Mouse (Mus musculus) ES-E14 (cell line): ENCODE measurements around the gene Bik. TPM values are rescaled to one million over a fixed set of nuclear protein-coding genes. Genes with fewer than 3 reads are reported as not detected.

Source experiments
- DNase-seq: peaks from one replicate; pipeline ENCODE4 v3.0.0-alpha.2; 2013; ENCODE audit warnings: low read depth, low spot score
- H3K27ac ChIP-seq: 2 replicates; pipeline ENCODE4 v1.5.1; 2012; ENCODE audit warnings: low read depth, mild to moderate bottlenecking, low read length, moderate library complexity, mixed read lengths; ENCODE audit not compliant: poor library complexity, insufficient read depth, severe bottlenecking
- H3K36me3 ChIP-seq: 2 replicates; pipeline ENCODE4 v1.6.1; 2012; ENCODE audit warnings: mild to moderate bottlenecking, low read length, moderate library complexity, mixed read lengths; ENCODE audit not compliant: control insufficient read depth, poor library complexity, insufficient read depth, severe bottlenecking
- H3K4me1 ChIP-seq, 2 experiments: fragments of 150-350 bp in 1 of 2; sonication (generic) in 1 of 2; 2 replicates each; pipeline ENCODE4 v1.6.1; 2012; ENCODE audit warnings: low read length in 2 of 2, mild to moderate bottlenecking in 1 of 2, mixed read lengths in 1 of 2; ENCODE audit not compliant: control insufficient read depth in 2 of 2, insufficient read depth in 2 of 2, poor library complexity in 1 of 2
- H3K4me3 ChIP-seq, 2 experiments: fragments of 150-350 bp in 1 of 2; sonication (generic) in 1 of 2; 2 replicates each; pipeline ENCODE4 v1.5.1; 2012; ENCODE audit warnings: low read length in 2 of 2, low read depth in 1 of 2, mild to moderate bottlenecking in 1 of 2, mixed read lengths in 1 of 2; ENCODE audit not compliant: insufficient read depth in 1 of 2, poor library complexity in 1 of 2, severe bottlenecking in 1 of 2
- H3K9ac ChIP-seq: 2 replicates; pipeline ENCODE4 v1.6.1; 2012; ENCODE audit warnings: low read depth, mild to moderate bottlenecking, low read length, mixed read lengths; ENCODE audit not compliant: poor library complexity, insufficient read depth, severe bottlenecking
- H3K9me3 ChIP-seq: fragments of 150-350 bp; sonication (generic); 2 replicates; pipeline ENCODE4 v1.6.1; 2012; ENCODE audit warnings: low read depth, mild to moderate bottlenecking, low read length; ENCODE audit not compliant: control insufficient read depth, insufficient read depth
- CHD2 ChIP-seq: IDR thresholded peaks from 2 replicates; pipeline ENCODE4 v1.6.1; 2014; ENCODE audit warnings: mild to moderate bottlenecking, low read depth, low read length, inconsistent platforms
- HCFC1 ChIP-seq: IDR thresholded peaks from 2 replicates; pipeline ENCODE4 v1.6.1; 2012; ENCODE audit warnings: low read length, inconsistent platforms, borderline replicate concordance; ENCODE audit not compliant: insufficient read depth
- MAFK ChIP-seq: IDR thresholded peaks from 2 replicates; pipeline ENCODE4 v1.6.1; 2014; ENCODE audit warnings: mild to moderate bottlenecking, low read depth, low read length, inconsistent platforms; ENCODE audit not compliant: insufficient read depth
- ZC3H11A ChIP-seq: IDR thresholded peaks from 2 replicates; pipeline ENCODE4 v1.6.1; 2012; ENCODE audit warnings: low read depth, mild to moderate bottlenecking, inconsistent platforms, low read length, borderline replicate concordance
- ZNF384 ChIP-seq: IDR thresholded peaks from 2 replicates; pipeline ENCODE4 v1.6.1; 2012; ENCODE audit warnings: low read depth, low read length, inconsistent platforms
- in situ Hi-C, 2 experiments: fragments of 600-800 bp; cut with MboI; formaldehyde crosslinking; loops; one replicate each; pipeline ENCODE4 v1.15.1; 2025; ENCODE audit warnings: low sequenced_read_pairs in 2 of 2, inconsistent platforms in 1 of 2; ENCODE audit not compliant: unreplicated experiment in 2 of 2
- total RNA-seq: library from RNA; depleted of rRNA; stranded (reverse); fragments of 300-350 nt; gene quantifications from 2 replicates; pipeline ENCODE4 v1.2.3, GENCODE M21; 2012

Gene Bik
- total RNA-seq, 1 experiment, result 2.5 TPM

GRCm38 (mm10) chr15:83560941-83561477 is 34.3 kb downstream of the Bik start:
- no peaks in the 10 kb centered on the region for H3K36me3 ChIP-seq
- in situ Hi-C loops, result no loop called here

GRCm38 (mm10) chr15:83562626-83563270 is 36.1 kb downstream of the Bik start:
- DNase-seq, result peak; percentile 57
- H3K27ac ChIP-seq, result peak overlapping the region; percentile 27
- in situ Hi-C loops, result no loop called here
- H3K4me1 ChIP-seq, result peaks cover 2 to 23% of the 10 kb centered on the region in 2 experiments; a peak in 1 of 4 replicates
- peak overlapping the region; percentile 8; the same call in 1 of the 2 replicates for H3K9ac ChIP-seq
- H3K9me3 ChIP-seq, result no peaks in the 10 kb centered on the region
- no peaks in the 10 kb centered on the region for H3K36me3 ChIP-seq
- TF ChIP-seq ZNF384 (no peak), HCFC1 (no peak), MAFK (no peak), CHD2 (no peak), ZC3H11A (no peak)
- peak overlapping the region; percentile 25 to 55 for H3K4me3 ChIP-seq

More at GRCm38 (mm10) chr15:83560941-83561477, 34.3 kb downstream of the Bik start:
- no peak overlapping the region for H3K4me3 ChIP-seq
- no peaks in the 10 kb centered on the region for H3K9me3 ChIP-seq
- TF ChIP-seq ZNF384 (no peak), HCFC1 (no peak), ZC3H11A (no peak), MAFK (no peak), CHD2 (no peak)
- H3K9ac ChIP-seq, result no peak overlapping the region
- DNase-seq, result no peak
- H3K4me1 ChIP-seq, result peaks cover 2 to 21% of the 10 kb centered on the region in 2 experiments; a peak in 1 of 4 replicates
- no peak overlapping the region for H3K27ac ChIP-seq

- Histone ChIP-seq H3K4me3 (peak within 1 kb of the TSS; percentile 55 to 62), H3K9ac (peak within 1 kb of the TSS; percentile 49), H3K36me3 (no peaks in the 10 kb centered on the region), H3K27ac (peak within 1 kb of the TSS; percentile 27), H3K9me3 (no peaks in the 10 kb centered on the region), H3K4me1 (peaks cover 2 to 23% of the 10 kb centered on the region in 2 experiments; a peak in 1 of 4 replicates)
- in situ Hi-C loops, result no loop called here
- DNase-seq, result no peak
- TF ChIP-seq ZNF384 (no peak), ZC3H11A (no peak), HCFC1 (no peak)
Observed at GRCm38 (mm10) chr15:83563327-83563856, 36.7 kb downstream of the Bik start, which contains the start of the genes Tspo and Mcat. Tspo (plus strand) TSS chr15:83563592. Mcat (minus strand) TSS chr15:83563787.

GRCm38 (mm10) chr15:83563857-83564651 is 37.4 kb downstream of the Bik start:
- TF ChIP-seq CHD2 (no peak), HCFC1 (no peak), ZC3H11A (no peak), MAFK (no peak), ZNF384 (no peak)
- Histone ChIP-seq H3K4me3 (peak overlapping the region; percentile 55 to 62), H3K9ac (peak overlapping the region; percentile 49; the same call in 1 of the 2 replicates), H3K36me3 (no peaks in the 10 kb centered on the region), H3K9me3 (no peaks in the 10 kb centered on the region), H3K4me1 (peaks cover 2 to 23% of the 10 kb centered on the region in 2 experiments; a peak in 1 of 4 replicates), H3K27ac (no peak overlapping the region)
- in situ Hi-C loops, result no loop called here
- peak; percentile 37 for DNase-seq
